Mouse (Mus musculus) brain, embryonic 18.5 days (tissue): ENCODE data around the gene Vps25.

ENCODE experiments used
- DNase-seq: peaks from one replicate; pipeline ENCODE4 v3.0.0-alpha.2; 2012; ENCODE audit warnings: low read depth, low spot score

The Vps25 gene

GRCm38 (mm10) chr11:101245071-101245470 lies 8.4 kb upstream of the Vps25 start:
- no peak for DNase-seq

DNA sequence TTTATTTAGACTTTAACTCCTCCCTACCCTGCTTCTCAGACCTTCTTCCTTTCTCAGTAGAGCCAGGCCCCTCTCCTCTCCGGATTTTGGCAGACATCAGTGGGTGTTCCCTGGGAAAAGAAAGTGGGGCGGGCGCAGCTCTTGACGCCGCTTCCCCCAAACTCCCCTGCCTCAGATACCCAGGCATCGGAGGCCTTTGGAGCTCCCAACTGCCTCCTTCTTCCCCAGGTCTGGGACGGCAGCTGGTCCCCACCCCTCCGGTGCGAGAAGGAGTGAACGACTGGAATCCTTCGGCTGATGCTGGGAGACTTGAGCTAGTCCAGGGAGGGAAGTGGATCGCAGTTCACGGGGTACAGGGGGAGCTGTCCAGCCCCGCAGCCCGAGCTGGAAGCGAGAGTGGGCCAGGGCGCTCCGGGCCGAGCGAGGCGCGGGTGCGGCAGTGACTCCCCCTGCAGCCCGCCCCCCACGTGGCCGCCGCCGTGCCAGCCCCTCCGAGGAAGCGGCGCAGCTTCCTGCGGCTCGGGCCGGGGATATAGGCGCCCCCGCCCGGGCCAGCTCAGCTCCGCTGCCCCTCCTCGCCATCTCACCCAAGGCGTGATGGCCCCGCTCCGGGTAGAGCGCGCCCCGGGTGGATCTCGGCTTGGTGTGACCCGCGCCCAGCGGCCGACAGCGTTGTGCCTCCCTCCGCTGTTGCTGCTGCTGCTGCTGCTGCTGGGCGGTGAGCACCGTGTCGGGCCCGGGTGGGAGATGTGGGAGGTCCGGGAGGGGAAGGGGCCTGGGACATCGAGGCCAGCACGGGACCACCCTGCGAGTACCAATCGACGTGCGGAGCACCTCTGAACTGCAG lies 7.4 kb upstream of the Vps25 start, which contains the start of gene Ramp2:
Gene Ramp2 (plus strand): TSS at position 174 of the 847 bp plus-strand sequence.
- DNase-seq = no peak

- no peak for DNase-seq
Measured at GRCm38 (mm10) chr11:101246702-101247012, 6.8 kb upstream of the Vps25 start.

GRCm38 (mm10) chr11:101247521-101248030 lies 5.9 kb upstream of the Vps25 start:
- DNase-seq = no peak

DNA sequence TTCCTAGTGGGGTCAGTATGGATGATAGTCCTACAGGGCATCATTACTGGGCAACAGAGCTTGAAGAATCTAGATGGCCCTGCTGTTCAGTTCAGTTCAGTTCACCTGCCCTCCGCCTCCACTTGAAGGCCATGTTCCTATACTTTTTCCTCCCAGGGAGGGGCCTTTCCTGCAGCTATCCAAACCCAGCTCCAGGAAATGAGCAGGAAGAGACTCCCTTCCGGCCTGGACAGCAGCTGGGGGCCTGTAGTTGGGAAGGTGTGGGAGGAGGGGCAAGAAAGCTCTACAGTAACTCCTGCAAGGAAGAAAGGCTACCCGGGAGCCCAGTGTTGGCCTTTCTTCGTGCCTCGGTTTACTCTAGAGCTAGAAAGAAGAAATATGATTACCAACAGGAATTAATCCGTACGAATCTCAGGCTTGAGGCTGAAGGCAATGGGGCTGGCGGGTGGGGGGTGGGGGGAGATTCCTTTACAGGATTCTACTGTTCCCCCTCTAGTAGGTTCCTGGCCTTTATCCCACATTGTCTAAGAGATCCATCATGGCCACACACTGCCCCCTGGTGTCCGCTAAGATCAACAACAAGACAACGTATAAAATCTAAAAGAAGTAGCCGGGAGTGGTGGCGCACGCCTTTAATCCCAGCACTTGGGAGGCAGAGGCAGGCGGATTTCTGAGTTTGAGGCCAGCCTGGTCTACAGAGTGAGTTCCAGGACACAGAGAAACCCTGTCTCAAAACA lies 5.1 kb upstream of the Vps25 start:
- DNase-seq = no peak

GRCm38 (mm10) chr11:101251031-101251430 lies 2.5 kb upstream of the Vps25 start:
- no peak for DNase-seq

- DNase-seq = no peak
Measured at GRCm38 (mm10) chr11:101252941-101253340, 566 bp upstream of the Vps25 start.

- DNase-seq = no peak
Measured at GRCm38 (mm10) chr11:101255826-101256775, 2.6 kb downstream of the Vps25 start.

GRCm38 (mm10) chr11:101259261-101259712 lies 5.8 kb downstream of the Vps25 start:
- DNase-seq = no peak

DNA sequence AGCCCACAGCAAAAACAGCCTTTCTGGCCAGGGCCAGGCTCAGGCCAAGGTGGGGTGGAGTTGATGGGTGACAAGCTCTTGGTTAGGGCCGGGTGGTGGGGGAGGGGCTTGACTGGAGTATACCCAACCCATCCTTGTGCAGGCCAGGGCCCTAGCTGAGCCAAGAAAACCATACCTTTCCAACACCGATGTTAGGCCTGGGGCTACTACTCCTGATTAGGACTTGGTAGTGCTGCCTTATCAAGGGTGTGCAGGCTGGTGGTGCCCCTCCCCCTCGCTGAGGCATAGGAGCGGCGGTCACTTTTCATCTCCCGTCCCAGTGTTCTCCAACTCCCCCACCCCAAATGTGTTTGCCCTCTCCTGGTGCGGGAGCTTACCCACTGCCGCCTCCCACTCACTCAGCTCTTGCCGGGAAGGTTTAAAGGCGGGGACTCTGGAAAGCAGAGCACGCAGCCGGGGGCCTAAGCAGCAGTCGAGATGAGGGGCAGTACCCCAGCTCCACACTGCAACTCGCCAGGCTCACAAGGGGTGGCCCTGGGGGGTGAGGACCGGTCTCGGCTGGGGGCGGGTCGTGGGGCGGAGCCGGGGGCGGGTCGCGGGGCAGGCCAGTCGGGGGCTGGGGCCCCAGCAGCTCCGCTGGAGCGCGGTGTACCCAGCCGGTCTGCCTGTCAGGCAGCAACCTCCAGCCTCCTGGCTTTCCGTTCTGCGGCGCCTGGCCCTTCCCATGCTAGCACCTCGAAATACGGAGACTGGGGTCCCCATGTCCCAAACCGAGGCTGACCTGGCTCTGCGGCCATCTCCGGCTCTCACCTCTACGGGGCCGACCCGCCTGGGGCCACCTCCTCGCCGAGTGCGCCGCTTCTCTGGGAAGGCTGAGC lies 6.7 kb downstream of the Vps25 start, which contains the start of gene Wnk4:
Gene Wnk4 (plus strand): TSS at position 620 of the 878 bp plus-strand sequence.
- no peak for DNase-seq

GRCm38 (mm10) chr11:101260826-101261380 lies 7.4 kb downstream of the Vps25 start:
- DNase-seq = no peak

DNA sequence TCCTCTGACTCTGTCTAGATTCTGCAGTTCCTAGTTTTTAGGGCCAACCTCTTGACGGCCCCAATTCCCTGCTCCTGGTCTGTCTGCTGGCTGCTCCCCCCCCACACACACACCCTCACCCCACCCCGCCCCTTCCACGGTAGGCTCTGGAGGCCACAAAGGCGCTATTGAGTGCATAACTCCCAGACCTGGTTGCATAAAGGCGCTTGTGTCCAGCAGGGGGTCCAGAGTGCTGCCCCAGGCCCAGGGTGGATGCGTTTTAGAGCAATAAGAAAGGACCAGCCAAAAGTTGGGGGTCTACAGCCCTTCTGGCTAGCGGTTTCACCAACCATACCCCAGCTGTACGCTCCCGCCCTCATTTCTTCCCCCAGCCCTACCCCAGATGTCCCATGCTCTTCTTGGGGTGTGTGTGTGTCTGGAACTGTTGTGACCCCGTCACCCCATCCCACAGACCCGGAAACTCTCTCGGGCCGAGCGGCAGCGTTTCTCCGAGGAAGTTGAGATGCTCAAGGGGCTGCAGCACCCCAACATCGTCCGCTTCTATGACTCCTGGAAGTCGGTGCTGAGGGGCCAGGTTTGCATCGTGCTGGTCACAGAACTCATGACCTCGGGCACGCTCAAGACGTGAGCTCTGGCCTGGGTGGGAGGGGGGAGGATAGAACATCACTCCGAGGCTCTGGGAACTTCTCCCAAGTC lies 8.9 kb downstream of the Vps25 start:
- DNase-seq = no peak

DNA sequence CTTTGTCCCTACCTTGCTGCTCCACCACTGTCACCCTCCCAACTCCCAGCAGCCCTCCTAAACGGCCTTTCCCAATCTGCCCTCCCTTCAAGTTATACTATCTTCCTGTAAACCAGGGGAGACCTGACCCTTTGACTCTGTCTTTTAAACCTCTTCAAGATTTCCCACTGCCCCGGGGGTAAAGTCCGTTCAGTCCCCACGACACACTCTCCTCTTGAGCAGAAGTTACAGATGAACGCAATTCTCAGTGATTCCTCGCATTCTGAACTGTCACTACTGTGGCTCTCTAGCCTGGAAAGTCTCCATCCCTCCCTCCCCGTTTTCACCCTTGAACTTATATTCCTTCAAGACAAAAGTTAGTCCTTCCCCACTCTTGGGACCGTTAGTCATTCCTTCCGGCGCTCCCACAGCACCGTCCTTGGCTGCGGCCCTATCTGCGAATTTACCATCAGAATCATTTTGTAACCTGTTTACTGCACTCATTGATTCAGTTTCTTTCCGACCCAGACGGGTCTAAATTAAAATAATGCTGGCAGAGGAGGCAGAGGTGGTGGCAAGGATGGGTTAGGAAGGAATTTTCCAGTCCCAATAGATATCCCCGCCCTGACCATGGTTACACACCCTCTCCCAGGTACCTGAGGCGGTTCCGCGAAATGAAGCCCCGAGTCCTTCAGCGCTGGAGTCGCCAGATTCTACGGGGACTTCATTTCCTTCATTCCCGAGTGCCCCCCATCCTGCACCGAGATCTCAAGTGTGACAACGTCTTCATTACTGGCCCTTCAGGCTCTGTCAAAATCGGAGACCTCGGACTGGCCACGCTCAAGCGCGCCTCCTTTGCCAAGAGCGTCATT lies 9.9 kb downstream of the Vps25 start:
- no peak for DNase-seq

DNA sequence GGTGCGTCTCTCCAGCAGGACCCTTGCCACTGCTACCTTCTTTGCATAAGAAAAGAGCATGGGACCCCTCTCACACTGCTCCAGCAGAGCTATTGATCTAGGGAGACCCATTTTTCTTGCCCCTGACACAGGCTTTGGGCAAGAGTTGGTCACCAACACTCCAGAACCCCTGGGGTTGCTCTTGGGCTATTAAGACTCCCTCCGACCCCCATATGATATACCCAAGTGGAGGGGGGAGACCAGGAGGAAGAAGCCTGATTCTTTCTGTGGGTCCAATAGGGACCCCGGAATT lies 10.4 kb downstream of the Vps25 start:
- DNase-seq = no peak

DNA sequence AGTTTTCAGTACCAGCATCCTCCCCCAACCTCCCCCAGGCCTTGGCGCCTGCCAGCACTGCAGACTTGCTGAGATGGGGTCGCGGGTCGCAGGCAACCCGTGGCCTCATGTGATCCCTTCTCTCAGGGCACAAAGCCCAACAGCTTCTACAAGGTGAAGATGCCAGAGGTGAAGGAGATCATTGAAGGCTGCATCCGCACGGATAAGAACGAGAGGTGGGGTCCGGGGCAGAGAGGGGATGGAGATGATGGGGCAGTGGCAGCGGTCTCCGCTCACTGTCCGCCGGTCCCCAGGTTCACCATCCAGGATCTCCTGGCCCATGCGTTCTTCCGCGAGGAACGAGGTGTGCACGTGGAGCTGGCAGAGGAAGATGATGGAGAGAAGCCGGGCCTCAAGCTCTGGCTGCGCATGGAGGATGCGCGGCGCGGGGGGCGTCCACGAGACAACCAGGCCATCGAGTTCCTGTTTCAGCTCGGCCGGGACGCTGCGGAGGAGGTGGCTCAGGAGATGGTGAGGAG lies 11.5 kb downstream of the Vps25 start:
- no peak for DNase-seq

DNA sequence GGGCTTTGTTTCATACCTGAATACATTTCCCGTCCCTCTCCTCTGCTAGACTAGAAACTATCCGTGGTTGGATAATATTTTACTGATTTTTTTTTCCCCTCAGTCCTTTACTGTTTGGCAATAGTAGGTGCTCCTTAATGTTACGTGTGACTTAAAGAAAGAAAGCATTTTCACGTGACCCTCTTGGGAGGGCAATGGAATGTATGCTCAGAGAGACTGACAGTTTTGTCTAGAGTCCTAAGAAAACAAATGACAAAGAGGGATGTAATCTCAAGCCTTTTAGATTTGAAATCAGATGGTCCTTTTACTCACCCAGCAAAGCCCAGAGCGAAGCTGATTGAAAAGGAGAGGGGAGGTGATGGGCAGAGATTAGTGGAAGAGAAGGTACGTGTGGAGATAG lies 12.4 kb downstream of the Vps25 start:
- DNase-seq = no peak

- no peak for DNase-seq
Measured at GRCm38 (mm10) chr11:101269577-101270116, 16.1 kb downstream of the Vps25 start.

- no peak for DNase-seq
Measured at GRCm38 (mm10) chr11:101272446-101272845, 18.9 kb downstream of the Vps25 start.
